Mouse (Mus musculus) embryonic fibroblast, embryonic 13.5 days (primary cell): ENCODE measurements around the gene Igf1r.

Experiments
- CTCF ChIP-seq: IDR thresholded peaks from 2 replicates; pipeline ENCODE4 v1.5.1; 2011; ENCODE audit warnings: mild to moderate bottlenecking, control low read depth, low read length, moderate library complexity, borderline replicate concordance; ENCODE audit not compliant: insufficient read depth
- POLR2A ChIP-seq: IDR thresholded peaks from 2 replicates; pipeline ENCODE4 v1.6.1; 2011; ENCODE audit warnings: low read depth, mild to moderate bottlenecking, control low read depth, low read length, moderate library complexity

DNA sequence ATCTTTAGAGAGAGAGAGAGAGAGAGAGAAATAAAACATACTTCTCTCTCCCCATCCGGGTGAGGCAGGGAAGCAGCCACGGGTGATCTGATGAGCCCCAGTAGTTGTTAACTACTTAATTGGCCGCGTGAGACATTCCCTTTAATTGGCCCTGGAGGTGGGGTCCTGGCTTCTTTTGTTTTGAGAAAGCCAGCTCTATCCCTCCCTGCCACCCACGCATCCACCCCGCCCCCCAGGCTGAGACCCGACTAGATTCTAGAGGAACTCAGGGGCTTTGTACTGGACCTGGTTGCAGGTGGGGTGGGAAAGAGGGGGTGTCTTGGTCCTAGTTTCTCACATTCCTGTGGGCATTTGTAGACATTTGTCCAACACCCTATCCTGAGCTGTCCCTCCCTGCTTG is 312.8 kb downstream of the Igf1r start:
- TF ChIP-seq POLR2A (no peak), CTCF (no peak)
